Mouse (Mus musculus) ovary, adult 18-20 months (tissue): ENCODE data around the gene Sult2a7.

Source experiments
- DNase-seq: peaks from one replicate; pipeline ENCODE4 v3.0.0; 2022; ENCODE audit warnings: low spot score, mixed read lengths

Sult2a7 gene

DNA sequence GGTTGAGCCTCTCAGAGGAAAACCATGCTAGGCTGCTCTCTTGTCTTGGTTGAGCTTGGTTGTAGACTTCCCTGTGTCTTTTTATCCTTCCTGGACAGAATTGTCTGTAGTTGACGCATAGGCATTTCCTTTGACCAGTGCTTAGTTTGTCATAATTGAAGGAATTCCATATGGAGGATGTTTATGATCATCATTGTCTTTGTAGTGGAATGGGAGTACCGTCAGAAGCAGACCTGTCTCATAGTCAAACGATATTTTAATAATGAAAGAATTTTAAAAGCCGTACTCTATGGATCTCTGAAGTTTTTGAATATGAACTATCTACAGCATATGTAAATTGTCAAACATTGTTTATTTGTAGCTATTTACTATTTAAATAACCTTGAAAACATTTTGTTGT is at the start of gene Sult2a7:
Gene Sult2a7, minus strand, starts transcription at position 101 of the 400 bp plus-strand sequence.
- DNase-seq = no peak

GRCm38 (mm10) chr7:14525280-14525679 is 31.2 kb upstream of the Sult2a7 start:
- DNase-seq = no peak

DNA sequence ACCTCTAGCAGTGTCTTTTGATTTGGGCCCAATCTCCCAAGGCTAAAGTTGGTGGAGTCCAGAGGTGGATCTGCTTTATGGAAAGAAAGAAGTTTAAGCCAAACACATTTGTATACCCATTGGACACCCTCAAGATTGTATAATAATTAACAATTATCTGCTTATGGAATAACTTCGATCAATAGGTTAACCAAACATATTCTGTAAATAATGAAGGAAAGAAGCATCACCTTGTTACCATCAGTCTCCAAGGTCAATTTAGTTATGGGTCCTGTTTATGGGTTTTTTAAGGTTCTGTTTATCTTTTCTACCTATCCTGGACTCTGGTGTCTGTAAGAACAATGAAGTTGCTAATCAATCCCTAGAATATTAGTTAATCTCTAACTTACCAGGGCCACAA is 28.6 kb upstream of the Sult2a7 start:
- DNase-seq = no peak

- no peak for DNase-seq
Measured at GRCm38 (mm10) chr7:14518301-14518700, 24.3 kb upstream of the Sult2a7 start.

- no peak for DNase-seq
Measured at GRCm38 (mm10) chr7:14492886-14493285, 1.1 kb downstream of the Sult2a7 start.

DNA sequence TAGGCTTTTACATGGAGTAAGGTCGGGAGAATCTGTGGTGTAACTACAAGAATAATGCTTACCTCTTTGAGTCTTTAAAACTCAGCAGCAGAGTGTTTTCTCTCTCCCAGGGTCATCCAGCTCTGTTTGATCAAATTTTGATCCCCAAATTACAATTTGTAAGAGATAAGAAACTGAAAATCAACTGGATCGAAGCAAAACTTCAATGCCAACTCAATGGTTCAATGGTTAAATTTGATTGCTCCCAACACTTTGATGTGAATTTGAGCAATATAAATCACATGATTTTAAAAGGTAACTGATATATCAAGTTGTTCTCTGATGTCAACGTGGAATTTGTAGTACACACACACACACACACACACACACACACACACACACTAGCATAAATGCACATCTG is 47.5 kb downstream of the Sult2a7 start, which contains the start of gene Sult2a8:
Gene Sult2a8, minus strand, starts transcription at position 236 of the 400 bp plus-strand sequence.
- DNase-seq = no peak

DNA sequence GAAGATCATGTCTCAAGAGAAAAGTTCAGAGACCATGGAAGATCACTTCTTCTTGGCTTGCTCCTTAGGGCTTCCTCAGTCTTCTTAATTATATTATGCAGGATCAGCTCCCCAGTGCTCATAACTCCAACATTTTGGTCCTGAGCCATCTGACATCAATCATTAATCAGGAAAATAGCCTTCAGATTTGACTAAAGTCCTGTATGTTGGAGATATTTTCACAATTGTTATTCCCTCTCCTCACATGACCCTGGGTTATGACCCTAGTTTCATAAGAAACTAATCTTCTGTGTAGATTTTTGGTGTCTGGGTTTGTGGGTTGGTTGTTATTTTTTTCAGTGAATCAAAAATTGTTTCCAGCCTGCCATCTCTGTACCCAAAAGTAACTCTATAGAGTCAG is 54.4 kb downstream of the Sult2a7 start:
- DNase-seq = no peak

- DNase-seq = no peak
Measured at GRCm38 (mm10) chr7:14438484-14438883, 55.5 kb downstream of the Sult2a7 start.

GRCm38 (mm10) chr7:14438029-14438428 is 56.0 kb downstream of the Sult2a7 start:
- no peak for DNase-seq
